Mouse (Mus musculus) MEL (cell line): Measurements from ENCODE around the gene Cdc34.

Experiments used
- CHD1 ChIP-seq: IDR thresholded peaks from 2 replicates; pipeline ENCODE4 v1.6.1; 2012; ENCODE audit warnings: low read depth, mild to moderate bottlenecking, inconsistent platforms, low read length, improper control_type of control experiment
- CHD2 ChIP-seq: IDR thresholded peaks from 2 replicates; pipeline ENCODE4 v1.6.1; 2011; ENCODE audit warnings: low read length, improper control_type of control experiment
- CTCF ChIP-seq, 3 experiments: IDR thresholded peaks in 2 of 3; conservative IDR thresholded peaks in 1 of 3; 2 replicates each; pipeline ENCODE4 v1.5.1; 2011 to 2012; ENCODE audit warnings: low read length in 3 of 3, low read depth in 2 of 3, mild to moderate bottlenecking in 2 of 3, improper control_type of control experiment in 1 of 3, inconsistent platforms in 1 of 3, mixed read lengths in 1 of 3, moderate library complexity in 1 of 3; ENCODE audit not compliant: control insufficient read depth in 1 of 3, insufficient read depth in 1 of 3, poor library complexity in 1 of 3, severe bottlenecking in 1 of 3
- MYC ChIP-seq: IDR thresholded peaks from 2 replicates; pipeline ENCODE4 v1.6.1; 2011; ENCODE audit warnings: low read depth, mild to moderate bottlenecking, low read length, improper control_type of control experiment, moderate library complexity
- POLR2AphosphoS2 ChIP-seq: IDR thresholded peaks from 2 replicates; pipeline ENCODE4 v1.6.1; 2011; ENCODE audit warnings: low read length, improper control_type of control experiment
- POLR2AphosphoS5 ChIP-seq: IDR thresholded peaks from 2 replicates; pipeline ENCODE4 v1.6.1; 2012; ENCODE audit warnings: low read depth, borderline replicate concordance, mild to moderate bottlenecking, inconsistent platforms, low read length, moderate library complexity, mixed read lengths
- SMC3 ChIP-seq: IDR thresholded peaks from 2 replicates; pipeline ENCODE4 v1.6.1; 2011; ENCODE audit warnings: low read depth, low read length, improper control_type of control experiment
- USF1 ChIP-seq: IDR thresholded peaks from 2 replicates; pipeline ENCODE4 v1.6.1; 2014; ENCODE audit warnings: low read depth, mild to moderate bottlenecking, inconsistent platforms, low read length, improper control_type of control experiment, moderate library complexity

DNA sequence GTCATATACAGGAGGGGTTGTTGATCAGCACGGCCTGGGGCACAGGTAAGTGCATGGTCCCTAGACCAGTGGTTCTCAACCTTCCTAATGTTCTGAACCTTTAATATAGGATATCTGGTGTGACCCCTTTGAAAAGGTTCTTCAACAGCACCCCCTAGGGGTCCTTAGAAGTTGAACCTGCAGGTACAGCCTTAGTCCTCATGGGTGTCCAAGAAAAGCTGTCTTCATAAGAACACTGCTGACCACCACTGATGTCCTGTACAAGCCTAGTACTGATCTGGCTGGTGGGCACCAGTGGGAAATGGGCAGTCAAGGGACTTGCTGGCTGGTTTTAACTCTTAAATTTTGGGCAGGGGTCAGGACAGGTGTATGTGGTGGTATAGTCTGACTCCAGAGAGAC lies 30.0 kb downstream of the Cdc34 start:
- TF ChIP-seq CTCF (IDR thresholded peaks at IDR 0.05 in 2 of 3, conservative IDR thresholded peaks at IDR 0.05 in 1 of 3; ENCODE audit: control insufficient read depth in 1 of 3, insufficient read depth in 1 of 3, low read depth in 2 of 3, low read length in 3 of 3, poor library complexity in 1 of 3, severe bottlenecking in 1 of 3) (peak; percentile 22 to 64 (median 61); a peak in 5 of 6 replicates), USF1 (no peak), POLR2AphosphoS2 (no peak), CHD2 (no peak), POLR2AphosphoS5 (no peak), CHD1 (no peak), SMC3 (no peak), MYC (no peak)
